Mouse (Mus musculus): ENCODE results near the gene Serf2.

Gene Serf2
- long read RNA-seq, experiment 1, transcript Serf2-204 (3 exons, 3,056 nt): major isoform, 367 of 389 reads
- long read RNA-seq, experiment 1, transcript Serf2-203 (2 exons, 3,105 nt): minor isoform, 6 of 389 reads
- long read RNA-seq, experiment 1, transcript Serf2-201 (3 exons, 525 nt): minor isoform, 5 of 389 reads
- long read RNA-seq, experiment 1, partial matches to known transcripts: 2 of 389 reads
- long read RNA-seq, experiment 1, other reads (novel, unspliced or antisense): 9 of 389 reads
- long read RNA-seq, experiment 2, transcript Serf2-201 (3 exons, 525 nt): minor isoform, 8 of 446 reads
- long read RNA-seq, experiment 2, transcript Serf2-203 (2 exons, 3,105 nt): minor isoform, 8 of 446 reads
- long read RNA-seq, experiment 2, transcript Serf2-204 (3 exons, 3,056 nt): major isoform, 406 of 446 reads
- long read RNA-seq, experiment 2, partial matches to known transcripts: 8 of 446 reads
- long read RNA-seq, experiment 2, other reads (novel, unspliced or antisense): 12 of 446 reads

DNA sequence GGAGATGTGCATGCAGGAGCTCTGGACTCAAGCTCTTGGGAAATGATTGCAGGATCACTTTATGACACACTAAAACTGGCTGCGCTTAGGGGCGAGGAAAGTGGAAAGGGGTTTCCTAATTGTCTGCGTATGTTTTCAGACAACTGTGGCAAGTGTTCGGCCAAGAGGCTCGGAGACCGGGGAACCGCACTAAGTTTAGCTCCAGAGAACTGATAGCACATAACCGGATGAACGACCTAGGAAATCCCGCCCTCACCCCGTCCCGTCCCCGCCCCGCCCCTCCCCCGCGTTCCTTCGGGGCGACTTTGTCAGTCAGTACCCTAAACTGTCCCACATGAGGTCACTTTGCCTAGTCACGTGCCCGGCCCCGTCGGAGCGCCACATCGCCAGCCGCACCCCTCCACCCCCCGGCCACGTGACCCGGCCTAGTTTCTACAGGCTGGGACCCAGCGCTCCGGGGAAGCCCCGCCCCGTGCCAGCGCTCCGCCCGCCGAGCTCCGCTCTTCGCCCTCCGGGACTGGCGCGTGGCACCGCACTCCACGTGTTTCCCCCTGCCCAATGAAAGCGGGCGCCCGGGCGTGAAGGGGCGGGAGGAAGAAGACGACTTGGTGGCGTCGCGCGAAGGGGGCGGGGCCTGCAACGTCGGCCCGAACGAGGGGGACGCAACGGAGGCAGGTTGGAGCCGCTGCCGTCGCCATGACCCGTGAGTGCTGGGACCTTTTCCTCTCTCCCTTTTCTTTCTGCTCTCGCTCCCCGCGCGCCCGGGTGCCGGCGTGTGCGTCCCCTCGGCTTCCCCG, at the start of gene Serf2:
TSS of gene Serf2 (plus strand) at position 457 of the 797 bp plus-strand sequence.
- intact Hi-C loops (cut with DNase I): loop anchor here (5.0 kb wide), 1 partner anchor 37 kb away; the partner anchor contains the start of genes Catsper2 and Pdia3

DNA sequence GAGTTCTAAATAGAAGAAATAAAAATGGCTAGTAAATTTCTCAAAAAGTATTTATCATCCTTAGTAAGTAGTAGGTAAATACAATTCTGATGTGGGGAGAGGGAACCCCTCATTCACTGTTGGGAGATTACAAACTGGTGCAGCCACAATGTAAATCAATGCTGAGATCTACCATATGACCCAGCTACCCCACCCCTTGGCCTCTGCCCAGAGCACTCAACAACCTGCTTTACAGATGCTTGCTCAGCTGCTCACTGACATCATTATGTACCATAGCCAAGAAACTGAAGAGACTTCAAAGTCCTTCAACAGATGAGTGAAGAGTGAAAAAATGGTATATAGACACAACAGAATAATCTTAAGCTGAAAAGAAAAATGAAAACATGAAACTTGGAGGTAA, 45.7 kb upstream of the Serf2 start:
- intact Hi-C loops (cut with DNase I): no loop called here

DNA sequence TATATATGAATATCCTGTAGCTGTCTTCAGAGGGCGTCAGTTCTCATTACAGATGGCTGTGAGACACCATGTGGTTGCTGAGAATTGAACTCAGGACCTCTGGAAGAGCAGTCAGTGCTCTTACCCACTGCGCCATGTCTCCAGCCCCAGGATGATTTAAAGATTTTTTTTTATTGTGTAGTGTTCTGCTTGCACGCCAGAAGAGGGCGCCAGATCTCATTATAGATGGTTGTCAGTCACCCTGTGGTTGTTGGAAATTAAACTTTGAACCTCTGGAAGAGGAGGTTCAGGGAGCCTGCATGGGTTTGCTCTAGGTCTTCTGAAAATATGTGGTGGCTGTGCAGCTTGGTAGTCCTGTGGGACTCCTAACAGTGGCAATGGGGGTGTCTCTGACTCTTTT, 40.8 kb upstream of the Serf2 start:
- intact Hi-C loops (cut with DNase I): no loop called here

- intact Hi-C loops (cut with DNase I): loop anchor here (5.0 kb wide), 1 partner anchor 34 kb away; the partner anchor contains the start of gene Serf2
Observed at GRCm38 (mm10) chr2:121412843-121413386, 36.1 kb upstream of the Serf2 start.

DNA sequence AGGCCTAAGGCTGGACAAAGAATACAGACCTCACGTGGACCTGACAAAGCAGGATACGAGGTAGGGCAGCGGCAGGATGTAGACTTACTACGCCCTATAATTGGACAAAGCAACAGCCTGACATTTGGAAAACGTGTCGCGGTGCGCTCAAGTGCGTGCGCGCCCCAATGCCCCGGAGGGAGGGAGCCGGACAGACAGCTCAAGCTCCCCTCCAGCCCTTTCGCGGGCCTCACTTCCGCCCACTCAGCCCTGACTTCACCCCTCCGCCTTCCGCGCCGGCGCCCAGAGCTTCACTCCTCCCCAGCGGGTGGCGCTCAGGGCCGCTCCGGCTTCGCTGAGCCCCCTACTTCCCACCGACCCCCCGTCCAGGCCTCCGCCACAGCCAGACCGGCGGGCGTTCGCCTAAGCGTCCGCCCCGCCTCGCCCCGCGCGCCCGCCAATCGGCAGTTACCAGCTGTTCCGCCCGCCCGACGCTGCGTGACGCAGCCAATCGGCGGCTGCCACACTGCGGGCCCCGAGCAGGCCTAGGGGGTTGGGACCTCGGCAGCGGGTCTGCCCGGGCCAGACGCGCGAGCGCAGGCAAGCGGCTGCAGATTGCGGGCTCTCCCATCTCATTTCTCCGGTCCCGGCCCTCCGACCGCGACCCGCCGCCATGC, 35.5 kb upstream of the Serf2 start, which contains the start of the genes Pdia3 and Catsper2:
TSS of gene Pdia3 (plus strand) at position 389 of the 656 bp plus-strand sequence.
TSS of gene Catsper2 (minus strand) at position 406 of the 656 bp plus-strand sequence.
- intact Hi-C loops (cut with DNase I): loop anchor here (5.0 kb wide), 1 partner anchor 34 kb away; the partner anchor contains the start of gene Serf2

DNA sequence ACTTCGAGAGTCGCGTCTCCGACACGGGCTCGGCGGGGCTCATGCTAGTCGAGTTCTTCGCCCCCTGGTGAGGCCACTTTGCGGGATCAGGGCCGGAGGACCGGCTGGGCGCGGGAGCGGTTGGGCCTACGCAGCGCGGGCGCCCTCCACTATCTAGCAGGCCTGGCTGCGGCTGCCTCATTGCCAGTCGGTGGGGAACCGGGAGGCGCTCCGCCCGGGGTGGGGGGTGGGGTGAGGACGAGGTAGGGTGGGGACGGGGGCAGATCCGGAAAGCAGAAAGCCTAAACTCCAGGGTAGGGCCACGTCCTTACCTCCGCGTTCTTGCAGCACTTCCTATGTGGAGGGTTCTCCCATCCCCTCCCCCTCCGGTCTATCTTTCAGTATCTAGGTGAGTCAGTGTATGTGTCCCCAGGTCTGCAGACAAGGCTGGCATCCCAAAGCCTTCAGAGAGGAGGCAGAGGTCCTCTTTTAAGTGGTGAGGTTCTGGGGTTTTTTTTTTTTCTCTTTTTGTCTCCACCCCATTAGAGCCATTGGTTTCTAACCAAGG, 34.8 kb upstream of the Serf2 start:
- intact Hi-C loops (cut with DNase I): loop anchor here (5.0 kb wide), 1 partner anchor 33 kb away; the partner anchor contains the start of gene Serf2

DNA sequence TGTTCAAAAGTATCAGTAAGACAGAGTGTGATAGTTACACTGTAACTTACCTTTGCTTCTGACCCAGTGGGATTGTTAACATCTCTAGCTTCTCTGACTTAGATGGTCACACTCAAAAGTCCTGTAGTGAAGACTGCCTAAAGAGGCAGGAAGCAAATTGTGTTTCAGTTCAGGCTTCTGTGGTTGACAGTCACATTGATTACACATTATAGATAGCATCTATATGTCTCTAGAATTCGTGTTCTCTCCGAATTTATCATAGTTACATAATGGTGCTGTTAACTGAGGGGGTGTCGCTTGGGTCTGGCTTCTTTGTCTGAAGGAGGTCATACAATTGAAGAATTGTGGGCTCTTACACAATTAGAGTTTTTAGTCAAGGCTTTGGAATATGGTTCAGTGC, 33.9 kb upstream of the Serf2 start:
- intact Hi-C loops (cut with DNase I): no loop called here

DNA sequence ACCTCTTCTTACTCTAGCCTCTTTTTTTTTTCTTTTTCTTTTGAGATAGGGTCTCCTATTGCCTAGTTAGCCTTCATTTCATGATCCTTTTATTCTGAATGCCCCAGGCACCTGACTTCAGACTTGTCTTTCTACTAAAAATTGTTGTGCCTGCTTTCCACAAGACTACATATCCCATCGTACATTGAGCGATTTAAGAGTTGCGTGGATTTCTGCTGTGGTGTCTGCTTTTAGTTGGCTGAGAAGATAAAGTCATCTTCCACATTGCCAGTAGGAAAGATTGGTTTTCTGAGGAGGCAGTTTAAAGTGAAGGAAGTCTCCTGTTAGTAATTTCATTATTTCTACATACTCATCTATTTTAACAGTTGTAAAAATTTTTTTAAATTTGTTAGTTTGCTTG, 33.4 kb upstream of the Serf2 start:
- intact Hi-C loops (cut with DNase I): no loop called here

GRCm38 (mm10) chr2:121416356-121416755, 32.6 kb upstream of the Serf2 start:
- intact Hi-C loops (cut with DNase I): no loop called here

GRCm38 (mm10) chr2:121418476-121418875, 30.5 kb upstream of the Serf2 start:
- intact Hi-C loops (cut with DNase I): no loop called here

DNA sequence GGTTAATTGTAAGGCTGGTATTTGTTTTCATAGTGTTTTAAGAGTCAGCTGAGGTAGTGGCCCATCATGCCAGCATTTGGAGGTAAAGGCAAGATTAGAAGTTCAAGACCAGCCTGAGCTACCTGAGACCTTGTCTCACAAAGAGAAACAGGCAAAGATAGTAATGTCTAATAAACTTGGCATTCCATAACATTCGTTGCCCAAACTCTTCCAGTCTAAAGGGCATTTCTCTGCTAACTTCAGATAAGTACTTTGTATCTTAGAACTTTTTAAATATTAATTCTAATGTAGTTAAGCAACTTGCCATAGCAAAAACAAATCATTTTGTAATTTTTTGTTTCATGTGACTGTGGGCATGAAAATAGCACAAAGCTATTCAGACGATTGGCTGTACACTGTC, 25.8 kb upstream of the Serf2 start:
- intact Hi-C loops (cut with DNase I): no loop called here

- intact Hi-C loops (cut with DNase I): no loop called here
Observed at GRCm38 (mm10) chr2:121425890-121426289, 23.1 kb upstream of the Serf2 start.

GRCm38 (mm10) chr2:121434854-121435253, 14.1 kb upstream of the Serf2 start:
- intact Hi-C loops (cut with DNase I): no loop called here

GRCm38 (mm10) chr2:121439746-121440145, 9.2 kb upstream of the Serf2 start:
- intact Hi-C loops (cut with DNase I): no loop called here

DNA sequence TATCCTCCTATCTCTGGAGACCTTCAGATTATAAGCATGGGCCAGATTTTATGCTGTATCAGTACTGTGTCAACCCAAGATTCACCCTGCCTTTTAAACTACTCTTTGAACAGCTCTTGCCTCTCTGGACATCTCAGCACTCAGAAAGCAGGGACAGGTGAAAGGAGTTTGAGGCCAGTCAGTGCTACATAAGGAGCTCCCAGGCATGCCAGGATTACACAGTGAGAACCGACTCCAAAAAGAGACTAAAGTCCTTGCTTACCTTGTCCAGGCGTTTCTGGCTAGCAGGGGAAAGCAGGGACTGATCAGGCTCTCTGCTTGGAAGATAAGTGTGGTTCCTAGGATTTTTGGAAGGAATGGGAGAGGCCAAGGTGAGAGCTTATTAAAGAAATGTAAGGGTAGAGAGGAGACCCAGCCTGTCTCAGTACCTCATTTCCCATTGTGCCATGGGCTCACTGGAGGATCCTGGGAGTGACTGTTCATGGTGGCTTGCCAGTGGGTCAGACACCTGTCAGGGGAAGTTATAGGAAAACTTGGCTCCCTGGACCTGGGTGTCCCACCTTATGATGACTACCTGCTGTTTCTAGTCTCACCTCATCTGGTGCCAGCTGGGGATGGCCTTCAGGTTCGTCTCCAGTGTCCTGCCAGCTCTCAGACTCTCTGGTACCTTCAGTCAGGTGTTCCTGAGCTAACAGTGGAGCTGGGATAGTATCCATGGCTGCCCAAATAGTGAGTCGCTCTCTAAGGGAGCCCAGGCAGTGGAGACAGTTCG, 8.0 kb upstream of the Serf2 start:
- intact Hi-C loops (cut with DNase I): no loop called here

DNA sequence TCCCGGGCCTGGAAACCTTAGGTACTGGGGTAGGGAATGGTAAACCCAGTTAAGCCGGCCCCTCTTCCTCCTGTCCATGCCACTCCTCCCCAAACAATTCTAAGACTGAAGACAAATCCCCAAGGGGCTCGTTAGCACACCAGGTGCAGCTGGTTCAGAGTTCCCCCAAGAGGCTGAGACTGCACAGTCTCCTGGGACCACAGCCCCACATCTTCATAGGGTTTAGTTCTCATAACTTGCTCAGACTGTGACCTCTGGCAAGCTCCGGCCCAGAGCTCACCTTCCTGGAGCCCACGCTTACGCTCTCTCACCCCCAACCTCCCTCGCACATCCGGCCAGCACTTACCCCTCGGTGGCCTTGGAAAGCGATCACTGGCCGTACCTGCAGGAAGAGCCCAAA, 7.2 kb upstream of the Serf2 start:
- intact Hi-C loops (cut with DNase I): no loop called here

DNA sequence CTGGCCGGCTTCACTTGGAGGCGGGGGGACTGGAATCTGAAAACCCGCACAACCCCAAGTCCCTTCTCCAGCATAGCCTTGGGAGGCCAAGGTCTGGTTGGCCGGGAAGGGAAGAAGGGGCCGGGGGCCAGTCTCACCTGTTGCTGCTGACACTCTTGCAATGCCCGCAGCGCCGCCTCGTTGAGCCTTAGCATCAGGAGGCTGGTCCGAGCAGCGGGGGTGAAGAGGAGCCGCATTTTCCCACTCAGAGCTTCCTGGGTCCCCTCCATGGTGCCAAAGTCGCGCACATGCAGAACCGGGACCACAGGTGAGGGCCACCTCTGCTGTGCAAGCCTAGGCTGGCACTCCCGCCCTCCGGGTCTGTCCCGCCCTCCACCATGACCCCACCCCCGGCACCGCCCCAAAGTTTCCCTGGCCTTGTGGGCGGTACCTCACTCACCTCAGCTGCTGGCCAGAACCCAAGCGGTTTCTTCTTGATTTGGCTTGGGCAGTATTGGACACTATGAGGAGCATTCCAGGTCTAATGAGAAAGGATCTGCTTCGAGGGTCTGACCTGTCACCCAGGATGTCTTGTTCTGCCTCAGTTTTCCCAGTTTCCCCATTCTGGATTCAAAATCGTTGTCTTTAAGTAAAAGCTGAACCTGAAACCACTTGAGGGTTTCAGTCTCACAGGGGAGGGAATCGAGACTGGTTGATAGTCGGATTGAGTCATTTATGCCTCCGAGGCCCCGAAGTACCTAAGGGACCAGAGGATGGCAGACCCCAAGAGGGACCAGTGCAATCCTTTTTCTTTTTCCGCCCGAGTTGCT, 6.5 kb upstream of the Serf2 start:
- intact Hi-C loops (cut with DNase I): no loop called here

GRCm38 (mm10) chr2:121443068-121443349, 6.0 kb upstream of the Serf2 start:
- intact Hi-C loops (cut with DNase I): no loop called here

- intact Hi-C loops (cut with DNase I): no loop called here
Observed at GRCm38 (mm10) chr2:121444178-121444577, 4.8 kb upstream of the Serf2 start, which contains the start of gene Ell3. Gene Ell3 (minus strand): TSS chr2:121444278.
